Mouse (Mus musculus): ENCODE measurements around the gene Smchd1.

- TF ChIP-seq CTCF (IDR thresholded peaks at IDR 0.05; ENCODE audit: extremely low read depth, insufficient read depth, low read length) (no peak), POLR2A (IDR thresholded peaks at IDR 0.05; ENCODE audit: extremely low read depth, insufficient read depth, low read length) (no peak)
These were observed 3.9 kb downstream of the Smchd1 start for GRCm38 (mm10) chr17:71471261-71471660.
